Mouse (Mus musculus) bone marrow, adult 2 months (tissue): ENCODE results near the gene Dtnb.

Experiments used
- CTCF ChIP-seq: fragments of 200-500 bp; IDR thresholded peaks from 2 replicates; pipeline ENCODE4 v1.5.1; 2011; ENCODE audit warnings: low read length, control low read depth; ENCODE audit not compliant: control insufficient read depth, insufficient read depth
- POLR2A ChIP-seq: fragments of 200-500 bp; IDR thresholded peaks from 2 replicates; pipeline ENCODE4 v1.6.1; 2011; ENCODE audit warnings: low read depth, mild to moderate bottlenecking, control low read depth, low read length, borderline replicate concordance; ENCODE audit not compliant: control insufficient read depth

- no peak for TF ChIP-seq POLR2A
- TF ChIP-seq CTCF, result no peak
Measured at GRCm38 (mm10) chr12:3737009-3737408, 164.8 kb downstream of the Dtnb start.
